Mouse (Mus musculus) embryonic fibroblast, embryonic 13.5 days (primary cell): ENCODE data around the gene Rnf44. TPM values are rescaled to one million over a fixed set of nuclear protein-coding genes. Genes with fewer than 3 reads are reported as not detected.
A peak's percentile ranks its signal among the peaks of the same experiment; 100 is the strongest.

Source experiments
- H3K27ac ChIP-seq: 2 replicates; pipeline ENCODE4 v1.5.1; 2012; ENCODE audit warnings: low read length, control low read depth, inconsistent platforms; ENCODE audit not compliant: insufficient read depth
- H3K4me1 ChIP-seq: 2 replicates; pipeline ENCODE4 v1.6.1; 2011; ENCODE audit warnings: low read length; ENCODE audit not compliant: control insufficient read depth, insufficient read depth
- H3K4me3 ChIP-seq: 2 replicates; pipeline ENCODE4 v1.5.1; 2011; ENCODE audit warnings: mild to moderate bottlenecking, control low read depth, low read length; ENCODE audit not compliant: insufficient read depth
- CTCF ChIP-seq: IDR thresholded peaks from 2 replicates; pipeline ENCODE4 v1.5.1; 2011; ENCODE audit warnings: mild to moderate bottlenecking, control low read depth, low read length, moderate library complexity, borderline replicate concordance; ENCODE audit not compliant: insufficient read depth
- POLR2A ChIP-seq: IDR thresholded peaks from 2 replicates; pipeline ENCODE4 v1.6.1; 2011; ENCODE audit warnings: low read depth, mild to moderate bottlenecking, control low read depth, low read length, moderate library complexity
- polyA plus RNA-seq: library from polyadenylated mRNA; stranded (reverse); fragments of >200 nt; gene quantifications from 2 replicates; pipeline ENCODE4 v1.2.4, GENCODE M21; 2011; ENCODE audit warnings: low read depth; ENCODE audit not compliant: missing spikeins, insufficient read length

Gene Rnf44
- polyA plus RNA-seq, 1 experiment = 39.2 TPM

GRCm38 (mm10) chr13:54687096-54687495 lies 6.6 kb downstream of the Rnf44 start:
- peak overlapping the region; percentile 98 for H3K4me3 ChIP-seq
- H3K4me1 ChIP-seq = peaks cover 5% of the 10 kb centered on the region
- H3K27ac ChIP-seq = peak overlapping the region; percentile 53
- TF ChIP-seq CTCF (no peak), POLR2A (no peak; the same call in 1 of the 2 replicates)

- Histone ChIP-seq H3K27ac (no peak overlapping the region), H3K4me3 (peak overlapping the region; percentile 98), H3K4me1 (no peaks in the 10 kb centered on the region; the same call in 1 of the 2 replicates)
- TF ChIP-seq CTCF = no peak
- TF ChIP-seq POLR2A = no peak
Observed at GRCm38 (mm10) chr13:54686139-54687053, 7.3 kb downstream of the Rnf44 start.

- TF ChIP-seq POLR2A (no peak), CTCF (peak; percentile 51; the same call in 1 of the 2 replicates)
- H3K27ac ChIP-seq = no peak overlapping the region
- H3K4me3 ChIP-seq = no peak overlapping the region; the same call in 1 of the 2 replicates
- no peaks in the 10 kb centered on the region; the same call in 1 of the 2 replicates for H3K4me1 ChIP-seq
Observed at GRCm38 (mm10) chr13:54685174-54685573, 8.5 kb downstream of the Rnf44 start.

- no peak overlapping the region for H3K4me3 ChIP-seq
- H3K4me1 ChIP-seq = no peaks in the 10 kb centered on the region; the same call in 1 of the 2 replicates
- H3K27ac ChIP-seq = no peak overlapping the region
- no peak for TF ChIP-seq POLR2A
- no peak for TF ChIP-seq CTCF
Observed at GRCm38 (mm10) chr13:54684140-54684896, 9.4 kb downstream of the Rnf44 start.

GRCm38 (mm10) chr13:54683301-54683700 lies 10.4 kb downstream of the Rnf44 start:
- H3K4me1 ChIP-seq = no peaks in the 10 kb centered on the region; the same call in 1 of the 2 replicates
- no peak overlapping the region for H3K4me3 ChIP-seq
- H3K27ac ChIP-seq = no peak overlapping the region
- TF ChIP-seq POLR2A = no peak
- TF ChIP-seq CTCF = no peak

- no peaks in the 10 kb centered on the region; the same call in 1 of the 2 replicates for H3K4me1 ChIP-seq
- TF ChIP-seq CTCF = no peak
- no peak for TF ChIP-seq POLR2A
- H3K27ac ChIP-seq = no peak overlapping the region
- no peak overlapping the region for H3K4me3 ChIP-seq
Observed at GRCm38 (mm10) chr13:54681291-54681690, 12.4 kb downstream of the Rnf44 start.

GRCm38 (mm10) chr13:54680184-54680853 lies 13.4 kb downstream of the Rnf44 start:
- Histone ChIP-seq H3K4me1 (no peaks in the 10 kb centered on the region; the same call in 1 of the 2 replicates), H3K4me3 (no peak overlapping the region), H3K27ac (no peak overlapping the region)
- TF ChIP-seq POLR2A = no peak
- TF ChIP-seq CTCF = no peak

- TF ChIP-seq CTCF (no peak), POLR2A (no peak)
- Histone ChIP-seq H3K4me1 (no peaks in the 10 kb centered on the region), H3K4me3 (no peak overlapping the region), H3K27ac (no peak overlapping the region)
Observed at GRCm38 (mm10) chr13:54678263-54678662, 15.4 kb downstream of the Rnf44 start.

- Histone ChIP-seq H3K4me1 (no peaks in the 10 kb centered on the region; the same call in 1 of the 2 replicates), H3K4me3 (no peak overlapping the region), H3K27ac (no peak overlapping the region)
- no peak for TF ChIP-seq POLR2A
- TF ChIP-seq CTCF = no peak
Observed at GRCm38 (mm10) chr13:54675895-54676590, 17.7 kb downstream of the Rnf44 start.
